Mouse (Mus musculus): ENCODE measurements around the gene Upk1b.

The Upk1b gene

DNA sequence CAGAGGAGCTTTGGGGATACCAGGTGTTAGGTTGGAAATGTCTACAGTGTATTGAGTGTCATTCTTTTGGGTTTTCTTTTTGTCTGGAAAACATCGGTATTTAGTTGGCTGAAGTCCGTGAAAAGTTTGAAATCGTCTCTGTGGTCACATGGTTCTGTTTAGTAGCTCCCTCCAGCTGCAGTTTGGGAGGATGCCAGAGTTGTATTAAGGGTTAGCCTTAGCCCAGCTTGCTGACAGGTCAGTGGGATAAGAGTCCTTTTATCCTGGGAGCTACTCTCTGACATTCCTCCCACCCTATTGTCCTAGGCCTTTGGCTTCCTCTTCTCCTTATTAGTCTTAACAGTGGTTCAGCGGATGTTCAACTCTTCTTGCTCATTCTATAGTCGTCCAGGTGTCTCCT lies 38.2 kb downstream of the Upk1b start:
- DNase-seq (ENCODE audit: low spot score), result no peak

- no peak for DNase-seq (ENCODE audit: low spot score)
Observed at GRCm38 (mm10) chr16:38760834-38761375, 39.2 kb downstream of the Upk1b start.

GRCm38 (mm10) chr16:38760239-38760638 lies 39.9 kb downstream of the Upk1b start:
- DNase-seq (ENCODE audit: low spot score), result no peak

DNA sequence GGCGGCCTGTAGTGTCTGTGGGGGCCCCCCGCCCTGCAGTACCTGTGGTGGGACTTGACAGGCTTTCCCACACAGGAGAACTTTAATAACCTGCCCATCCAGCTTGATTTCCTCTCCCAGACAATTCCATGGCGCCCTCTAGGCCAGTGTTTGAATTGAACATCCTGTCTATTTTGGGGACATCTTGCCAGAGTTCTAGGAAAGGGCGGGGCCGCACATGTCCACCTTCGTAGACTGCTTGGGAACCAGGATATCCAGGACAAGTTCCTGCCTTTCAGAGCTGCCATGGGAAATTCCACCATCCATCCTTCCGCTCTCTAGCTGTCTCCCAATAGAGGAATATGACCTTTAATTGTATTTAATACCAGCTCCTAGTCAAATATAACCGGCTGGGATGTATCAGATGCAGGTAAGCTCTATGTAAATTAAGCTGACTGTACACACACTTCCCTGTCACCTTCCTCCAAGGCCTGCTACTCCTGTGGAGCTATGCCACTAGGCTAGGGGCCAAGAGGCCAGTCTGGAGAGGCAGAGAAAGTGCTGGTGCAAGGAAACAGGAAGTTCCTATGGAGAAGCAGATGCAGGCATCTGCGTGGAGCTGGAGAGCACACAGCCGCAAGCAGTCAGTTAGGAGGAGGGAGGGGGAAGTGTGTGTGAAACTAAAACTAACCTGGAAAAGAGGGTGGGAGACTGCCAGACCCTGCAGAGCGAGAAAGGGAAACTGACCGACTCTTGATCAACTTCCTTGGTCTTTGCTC lies 41.8 kb downstream of the Upk1b start:
- no peak for DNase-seq (ENCODE audit: low spot score)

DNA sequence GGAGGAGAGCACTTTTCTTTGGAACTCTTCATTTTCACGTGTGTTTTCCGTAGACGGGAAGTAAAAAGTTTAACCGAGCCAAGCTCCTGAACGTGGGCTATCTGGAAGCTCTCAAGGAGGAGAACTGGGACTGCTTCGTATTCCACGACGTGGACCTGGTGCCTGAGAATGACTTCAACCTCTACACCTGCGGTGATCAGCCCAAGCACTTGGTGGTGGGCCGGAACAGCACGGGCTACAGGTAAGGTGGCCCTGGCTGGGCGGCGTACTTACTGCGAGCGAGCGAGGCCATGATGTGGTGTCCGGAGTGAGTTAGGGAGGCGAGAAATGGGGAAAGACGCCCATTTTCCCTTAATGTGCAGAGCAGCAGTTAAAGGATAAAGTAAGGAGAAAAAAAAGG lies 42.5 kb downstream of the Upk1b start:
- no peak for DNase-seq (ENCODE audit: low spot score)

DNA sequence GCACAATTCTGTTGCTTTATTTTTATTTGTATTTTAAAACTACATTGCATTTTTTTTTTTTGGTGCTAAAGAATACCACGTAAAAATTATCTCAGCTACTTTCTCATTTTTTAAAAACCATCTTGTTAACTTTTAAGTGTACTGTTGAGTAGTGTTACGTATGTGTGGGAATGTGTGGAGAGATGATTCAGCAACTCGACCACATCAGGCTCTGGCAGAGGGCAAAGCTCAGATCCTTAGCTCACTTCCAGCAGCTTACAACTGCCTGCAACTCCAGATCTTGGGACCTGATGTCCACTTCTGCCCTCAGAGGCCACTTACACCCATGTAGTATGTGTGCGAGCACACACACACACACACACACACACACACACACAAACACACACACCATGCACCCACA lies 43.6 kb downstream of the Upk1b start:
- no peak for DNase-seq (ENCODE audit: low spot score)

DNA sequence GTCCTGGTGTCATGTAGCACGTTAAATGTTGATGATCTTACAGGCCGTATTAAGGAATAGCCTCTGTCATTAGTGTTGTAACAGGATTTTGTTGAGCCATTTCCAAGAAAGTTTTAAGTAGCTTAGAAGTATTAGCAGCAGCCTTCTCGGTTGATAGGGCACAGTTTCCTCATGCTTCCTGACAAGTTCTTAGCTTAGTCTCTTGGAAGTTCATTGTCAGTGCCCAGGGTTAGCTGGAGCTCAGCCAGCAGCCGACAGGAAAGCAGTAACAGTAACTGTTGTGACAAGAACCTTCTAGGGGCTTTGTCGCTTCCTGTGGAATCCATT lies 44.0 kb downstream of the Upk1b start:
- DNase-seq (ENCODE audit: low spot score), result no peak

- no peak for DNase-seq (ENCODE audit: low spot score)
Observed at GRCm38 (mm10) chr16:38755452-38756176, 44.5 kb downstream of the Upk1b start.

GRCm38 (mm10) chr16:38753631-38754030 lies 46.5 kb downstream of the Upk1b start:
- DNase-seq (ENCODE audit: low spot score), result no peak

DNA sequence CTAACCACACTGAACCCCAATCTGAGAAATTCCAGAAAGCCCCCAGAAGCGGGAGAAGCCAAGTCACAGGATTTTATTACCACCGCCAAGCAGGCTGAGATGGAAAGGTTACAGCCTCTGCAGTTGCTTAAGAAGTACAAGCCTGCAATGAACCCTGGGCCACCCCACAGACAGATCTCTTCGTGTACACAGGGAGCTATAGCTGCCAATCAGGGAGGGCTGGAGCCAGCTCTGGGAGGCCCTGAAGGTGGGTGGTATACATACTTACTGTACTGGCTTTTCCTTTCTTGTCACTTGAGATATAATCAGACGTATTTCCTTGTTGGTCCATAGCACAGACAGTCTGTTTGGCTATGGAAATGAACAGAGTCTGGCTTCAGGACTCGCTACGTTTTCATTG lies 49.3 kb downstream of the Upk1b start:
- DNase-seq (ENCODE audit: low spot score), result no peak

DNA sequence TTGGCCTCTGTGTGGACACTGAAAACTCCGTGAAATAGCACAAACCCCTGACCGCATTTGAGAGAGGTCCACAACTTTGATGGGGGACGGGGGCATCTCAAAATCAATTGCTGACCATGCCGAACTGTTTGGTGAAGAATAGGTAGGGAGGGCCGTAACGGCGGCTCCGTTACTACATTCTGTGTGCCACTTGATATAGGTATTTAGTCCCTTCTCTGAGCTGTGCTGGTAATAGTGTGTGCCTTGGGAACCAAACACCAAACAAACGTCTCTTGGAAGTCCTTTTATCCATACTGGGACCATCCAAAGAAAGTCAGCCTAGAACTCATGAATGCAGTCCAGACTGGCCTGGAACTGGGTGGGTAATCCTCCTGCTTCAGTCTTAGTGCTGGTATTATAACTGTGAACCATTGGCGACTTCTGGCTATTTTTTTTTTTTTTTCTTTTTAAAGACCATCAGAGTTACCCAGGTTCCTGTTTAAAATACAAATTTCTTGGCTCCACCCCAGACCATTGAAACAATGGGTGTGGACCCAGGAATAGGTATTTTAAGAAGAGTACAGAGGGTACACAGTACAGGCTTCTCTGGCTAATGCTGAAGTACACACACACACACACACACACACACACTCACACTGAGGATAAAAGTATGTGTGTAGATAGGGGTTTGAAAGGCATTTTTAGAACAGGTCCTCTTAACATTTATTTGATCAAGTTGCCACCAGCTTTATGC lies 56.0 kb downstream of the Upk1b start:
- DNase-seq (ENCODE audit: low spot score), result no peak

GRCm38 (mm10) chr16:38742659-38743131 lies 57.4 kb downstream of the Upk1b start:
- no peak for DNase-seq (ENCODE audit: low spot score)

- DNase-seq (ENCODE audit: low spot score), result peak; percentile 72
Observed at GRCm38 (mm10) chr16:38742113-38742658, 57.9 kb downstream of the Upk1b start, which contains the start of gene B4galt4. TSS of gene B4galt4 (plus strand) at chr16:38742264.

DNA sequence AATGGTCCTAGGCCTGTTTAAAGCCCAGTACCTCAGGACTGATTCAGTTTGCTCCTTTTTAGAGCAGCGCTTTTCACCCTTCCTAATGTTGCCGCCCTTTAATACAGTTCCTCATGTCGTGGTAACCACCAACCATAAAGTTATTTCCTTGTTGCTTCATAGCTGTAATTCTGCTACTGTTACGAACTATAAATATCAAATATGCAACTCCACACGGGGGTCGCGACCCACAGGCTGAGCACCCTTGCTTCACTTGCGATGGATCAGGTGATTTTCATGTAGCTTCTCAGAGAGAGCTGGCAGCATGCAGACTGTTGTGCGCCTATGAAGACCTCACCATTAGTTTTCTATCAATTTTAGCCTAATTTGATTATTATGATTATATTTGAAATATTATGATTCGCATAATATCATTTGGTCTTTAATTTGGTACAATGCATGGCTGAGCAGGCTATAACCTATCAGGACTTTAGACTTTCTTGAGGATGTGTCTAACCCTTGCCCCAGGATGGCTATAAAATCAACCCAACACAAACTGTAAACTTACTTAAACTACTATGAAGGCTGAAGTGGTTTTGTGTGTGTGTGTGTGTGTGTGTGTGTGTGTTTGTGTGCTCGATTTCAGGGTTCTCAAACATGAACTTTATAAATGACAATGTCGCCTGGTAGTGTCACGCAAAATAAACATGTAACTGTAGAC lies 58.8 kb downstream of the Upk1b start:
- DNase-seq (ENCODE audit: low spot score), result no peak

- DNase-seq (ENCODE audit: low spot score), result no peak
Observed at GRCm38 (mm10) chr16:38730921-38731320, 69.2 kb downstream of the Upk1b start.

- DNase-seq (ENCODE audit: low spot score), result no peak
Observed at GRCm38 (mm10) chr16:38729610-38730288, 70.4 kb downstream of the Upk1b start.

- no peak for DNase-seq (ENCODE audit: low spot score)
Observed at GRCm38 (mm10) chr16:38729139-38729538, 71.0 kb downstream of the Upk1b start.

DNA sequence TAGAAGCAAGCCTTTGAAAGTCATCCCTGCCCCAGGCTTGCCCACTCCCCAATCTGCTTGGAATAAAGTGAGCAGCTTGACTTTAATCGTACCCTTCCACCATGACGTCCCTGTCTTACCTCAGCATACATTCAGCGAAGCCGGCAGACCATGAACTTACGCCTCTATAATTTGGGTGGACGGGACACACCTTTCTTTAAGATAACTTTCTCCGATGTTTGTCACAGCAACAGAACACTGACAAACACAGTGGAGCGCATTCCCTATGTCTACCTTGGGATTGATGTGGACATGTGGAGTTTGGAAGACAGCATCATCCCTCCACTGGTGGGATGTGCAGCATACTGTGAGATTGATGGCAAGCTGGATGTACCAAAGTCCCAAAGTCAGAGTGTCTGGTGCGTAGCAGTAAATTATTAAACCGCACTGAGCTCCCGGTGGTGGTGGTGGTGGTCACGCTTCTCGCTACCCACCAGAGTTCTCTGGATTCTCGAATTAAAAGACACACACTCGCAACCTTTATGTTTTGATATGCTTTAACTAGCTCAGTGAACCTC lies 71.5 kb downstream of the Upk1b start:
- no peak for DNase-seq (ENCODE audit: low spot score)

DNA sequence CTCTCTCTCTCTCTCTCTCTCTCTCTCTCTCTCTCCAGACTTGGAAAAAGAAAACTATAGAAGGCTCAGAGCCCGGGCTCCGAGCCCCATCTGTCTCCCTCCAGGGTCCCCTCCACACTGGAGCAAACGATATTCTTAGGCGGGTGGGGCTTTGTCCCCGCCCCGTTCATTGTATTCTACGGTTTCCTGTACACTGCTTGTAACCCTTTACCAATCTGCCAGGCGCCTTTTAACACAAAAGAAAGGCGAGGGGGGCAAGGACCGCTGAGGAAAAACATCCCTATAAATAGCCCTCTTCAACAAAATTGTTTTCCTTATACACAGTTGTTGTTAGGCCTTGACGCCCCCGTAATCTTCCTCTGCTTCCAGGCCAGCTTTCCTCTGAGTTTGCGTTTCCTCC lies 75.2 kb downstream of the Upk1b start:
- no peak for DNase-seq (ENCODE audit: low spot score)

GRCm38 (mm10) chr16:38724256-38724655 lies 75.9 kb downstream of the Upk1b start:
- DNase-seq (ENCODE audit: low spot score), result no peak

Data from left cerebral cortex, adult 11 months (tissue).